Mouse (Mus musculus) small intestine, adult 2 months (tissue): ENCODE results near the gene Dip2b. TPM values are rescaled to one million over a fixed set of nuclear protein-coding genes. Genes with fewer than 3 reads are reported as not detected.

ENCODE experiments used
- H3K27ac ChIP-seq: fragments of 200-500 bp; 2 replicates; pipeline ENCODE4 v1.5.1; 2012; ENCODE audit warnings: low read depth, low read length, control low read depth, inconsistent platforms; ENCODE audit not compliant: insufficient read depth
- H3K27me3 ChIP-seq: fragments of 200-500 bp; 2 replicates; pipeline ENCODE4 v1.6.1; 2012; ENCODE audit warnings: mild to moderate bottlenecking, moderate library complexity, low read length, inconsistent platforms; ENCODE audit not compliant: control insufficient read depth, insufficient read depth
- H3K36me3 ChIP-seq: fragments of 200-500 bp; 2 replicates; pipeline ENCODE4 v1.6.1; 2012; ENCODE audit warnings: mild to moderate bottlenecking, low read length, control low read depth, inconsistent platforms; ENCODE audit not compliant: control insufficient read depth, insufficient read depth
- H3K4me1 ChIP-seq: fragments of 200-500 bp; 2 replicates; pipeline ENCODE4 v1.6.1; 2012; ENCODE audit warnings: low read length, inconsistent platforms, mixed read lengths; ENCODE audit not compliant: control insufficient read depth, insufficient read depth, insufficient read length
- H3K4me3 ChIP-seq: fragments of 200-500 bp; 2 replicates; pipeline ENCODE4 v1.5.1; 2012; ENCODE audit warnings: low read depth, mild to moderate bottlenecking, control low read depth, inconsistent platforms, low read length, moderate library complexity
- CTCF ChIP-seq: fragments of 200-500 bp; IDR thresholded peaks from 2 replicates; pipeline ENCODE4 v1.5.1; 2012; ENCODE audit warnings: low read depth, mild to moderate bottlenecking, control low read depth, inconsistent platforms, low read length, moderate library complexity, mixed read lengths; ENCODE audit not compliant: insufficient replicate concordance, insufficient read length; ENCODE audit errors: extremely low read depth
- POLR2A ChIP-seq: fragments of 200-500 bp; IDR thresholded peaks from 2 replicates; pipeline ENCODE4 v1.6.1; 2012; ENCODE audit warnings: low read depth, mild to moderate bottlenecking, control low read depth, inconsistent platforms, low read length, moderate library complexity
- WGBS: fragments of 180-500 bp; shearing (Covaris S2); methylation state at CpG from one replicate; pipeline ENCODE4 v1.1.7; 2018; 5-methylcytosine and 5-hydroxymethylcytosine counted together
- polyA plus RNA-seq: library from polyadenylated mRNA; depleted of rRNA; stranded (reverse); fragments of >200 nt; gene quantifications from 2 replicates; pipeline ENCODE4 v1.2.3, GENCODE M21; 2012; rRNA removed

Gene Dip2b
- 3.8 and 5.8 TPM in 2 replicates for polyA plus RNA-seq

- peaks cover 17% of the 10 kb centered on the region; the same call in 1 of the 2 replicates for H3K4me1 ChIP-seq
- H3K4me3 ChIP-seq, result peak within 1 kb of the TSS; percentile 68
- H3K36me3 ChIP-seq, result no peaks in the 10 kb centered on the region
- TF ChIP-seq CTCF (peak; percentile 86), POLR2A (peak; percentile 76)
- WGBS, result under 1% methylated on average over 67 of the region's 68 CpGs
- H3K27me3 ChIP-seq, result no peaks in the 10 kb centered on the region
- H3K27ac ChIP-seq, result peak within 1 kb of the TSS; percentile 68
Observed at GRCm38 (mm10) chr15:100038470-100038971, at the start of gene Dip2b. Gene Dip2b (plus strand): TSS chr15:100038664.

- H3K4me3 ChIP-seq, result no peak overlapping the region
- H3K36me3 ChIP-seq, result peaks cover 49% of the 10 kb centered on the region
- TF ChIP-seq POLR2A (no peak), CTCF (no peak)
- no peaks in the 10 kb centered on the region for H3K27me3 ChIP-seq
- 88% methylated on average over 1 of the region's 1 CpGs for WGBS
- no peaks in the 10 kb centered on the region for H3K4me1 ChIP-seq
- no peak overlapping the region for H3K27ac ChIP-seq
Observed at GRCm38 (mm10) chr15:99993100-99993499, 45.4 kb upstream of the Dip2b start.

GRCm38 (mm10) chr15:99997114-99997804, 41.2 kb upstream of the Dip2b start:
- WGBS, result 90% methylated on average over 6 of the region's 6 CpGs
- peaks cover 46% of the 10 kb centered on the region for H3K36me3 ChIP-seq
- H3K27me3 ChIP-seq, result no peaks in the 10 kb centered on the region
- no peak for TF ChIP-seq POLR2A
- no peak for TF ChIP-seq CTCF
- no peaks in the 10 kb centered on the region for H3K4me1 ChIP-seq
- no peak overlapping the region for H3K4me3 ChIP-seq
- no peak overlapping the region for H3K27ac ChIP-seq

- Histone ChIP-seq H3K4me1 (no peaks in the 10 kb centered on the region), H3K27me3 (no peaks in the 10 kb centered on the region), H3K27ac (no peak overlapping the region), H3K36me3 (peaks cover 45% of the 10 kb centered on the region), H3K4me3 (no peak overlapping the region)
- 84% methylated on average over 1 of the region's 1 CpGs for WGBS
- no peak for TF ChIP-seq CTCF
- no peak for TF ChIP-seq POLR2A
Observed at GRCm38 (mm10) chr15:99999390-99999789, 39.1 kb upstream of the Dip2b start.

GRCm38 (mm10) chr15:100004677-100005273, 33.7 kb upstream of the Dip2b start:
- Histone ChIP-seq H3K27me3 (no peaks in the 10 kb centered on the region), H3K4me3 (no peak overlapping the region), H3K27ac (no peak overlapping the region), H3K4me1 (no peaks in the 10 kb centered on the region), H3K36me3 (peaks cover 58% of the 10 kb centered on the region)
- TF ChIP-seq POLR2A, result no peak
- no peak for TF ChIP-seq CTCF
- 79% methylated on average over 7 of the region's 7 CpGs for WGBS

GRCm38 (mm10) chr15:100006180-100006579, 32.3 kb upstream of the Dip2b start:
- no peaks in the 10 kb centered on the region for H3K27me3 ChIP-seq
- H3K4me3 ChIP-seq, result no peak overlapping the region
- H3K36me3 ChIP-seq, result peaks cover 61% of the 10 kb centered on the region
- TF ChIP-seq CTCF (no peak), POLR2A (no peak)
- no peaks in the 10 kb centered on the region for H3K4me1 ChIP-seq
- H3K27ac ChIP-seq, result no peak overlapping the region

- Histone ChIP-seq H3K4me1 (peaks cover 7% of the 10 kb centered on the region; the same call in 1 of the 2 replicates), H3K27ac (no peak overlapping the region), H3K36me3 (peaks cover 8% of the 10 kb centered on the region), H3K27me3 (no peaks in the 10 kb centered on the region), H3K4me3 (no peak overlapping the region)
- TF ChIP-seq CTCF (no peak), POLR2A (no peak)
- 79% methylated on average over 6 of the region's 6 CpGs for WGBS
Observed at GRCm38 (mm10) chr15:100018280-100018899, 20.1 kb upstream of the Dip2b start.

GRCm38 (mm10) chr15:100021175-100021574, 17.3 kb upstream of the Dip2b start:
- no peak overlapping the region for H3K4me3 ChIP-seq
- peaks cover 10% of the 10 kb centered on the region; the same call in 1 of the 2 replicates for H3K4me1 ChIP-seq
- no peak overlapping the region for H3K27ac ChIP-seq
- H3K36me3 ChIP-seq, result peaks cover 4% of the 10 kb centered on the region; the same call in 1 of the 2 replicates
- TF ChIP-seq CTCF (no peak), POLR2A (no peak)
- no peaks in the 10 kb centered on the region for H3K27me3 ChIP-seq
- 93% methylated on average over 1 of the region's 1 CpGs for WGBS
